Mouse (Mus musculus) kidney, postnatal 0 days (tissue): ENCODE measurements at regions not wholly inside any gene's neighbourhood (a gene's known extent, or its start where the extent isn't known, plus 50 kb on each side); places are given as distances from the start of the nearest gene placed in this dataset.

Source experiments
- ATAC-seq: fragments of 200-750 bp; cut with Nextera tagmentation; replicated peaks from 2 replicates; pipeline ENCODE4 v1.8.0; 2017; ENCODE audit warnings: low read depth, moderate number of reproducible peaks, moderate TSS enrichment, moderate library complexity; ENCODE audit not compliant: low FRiP score
- DNase-seq: peaks from one replicate; pipeline ENCODE4 v3.0.0-alpha.2; 2016; ENCODE audit warnings: low spot score
- H3K27ac ChIP-seq: fragments of 300-500 bp; sonication (generic); 2 replicates; pipeline ENCODE4 v1.5.1; 2014; ENCODE audit warnings: mild to moderate bottlenecking
- H3K27me3 ChIP-seq: fragments of 300-500 bp; sonication (generic); 2 replicates; pipeline ENCODE4 v1.6.1; 2014; ENCODE audit warnings: low read length, mixed read lengths; ENCODE audit not compliant: insufficient read depth
- H3K36me3 ChIP-seq: fragments of 300-500 bp; sonication (generic); 2 replicates; pipeline ENCODE4 v1.6.1; 2014; ENCODE audit warnings: low read length, mixed read lengths; ENCODE audit not compliant: insufficient read depth
- H3K4me1 ChIP-seq: fragments of 300-500 bp; sonication (generic); replicated peaks from 2 replicates; pipeline ENCODE4 v1.6.1; 2014; ENCODE audit warnings: antibody characterized with exemption, low read length, mixed read lengths; ENCODE audit not compliant: insufficient read depth
- H3K4me2 ChIP-seq: fragments of 300-500 bp; sonication (generic); 2 replicates; pipeline ENCODE4 v1.6.1; 2014; ENCODE audit warnings: mild to moderate bottlenecking, low read length, moderate library complexity, mixed read lengths
- H3K4me3 ChIP-seq: fragments of 300-500 bp; sonication (generic); replicated peaks from 2 replicates; pipeline ENCODE4 v1.5.1; 2014; ENCODE audit warnings: low read depth, low read length
- H3K9ac ChIP-seq: fragments of 300-500 bp; sonication (generic); 2 replicates; pipeline ENCODE4 v1.6.1; 2014; ENCODE audit warnings: low read depth, low read length
- H3K9me3 ChIP-seq: fragments of 300-500 bp; sonication (generic); replicated peaks from 2 replicates; pipeline ENCODE4 v1.6.1; 2016; ENCODE audit warnings: low read length, inconsistent platforms, mixed read lengths
- CTCF ChIP-seq: IDR thresholded peaks from 2 replicates; pipeline ENCODE4 v1.5.1; 2016; ENCODE audit warnings: antibody characterized with exemption, low read depth, mild to moderate bottlenecking, moderate library complexity
- WGBS: fragments of 180-500 bp; shearing (Covaris S2); extraction: QIAGEN DNeasy Blood & Tissue Kit; methylation state at CpG from one replicate; pipeline ENCODE4 v1.1.7; 2014; 5-methylcytosine and 5-hydroxymethylcytosine counted together

GRCm38 (mm10) chr16:57929151-57929764 is 174.7 kb upstream of the Col8a1 start:
- H3K4me1 ChIP-seq, result no peaks in the 10 kb centered on the region
- H3K9me3 ChIP-seq, result no peaks in the 10 kb centered on the region
- peak; percentile 28 for DNase-seq
- H3K27me3 ChIP-seq, result no peaks in the 10 kb centered on the region
- H3K4me3 ChIP-seq, result no peak overlapping the region
- no peak overlapping the region for H3K4me2 ChIP-seq
- no peak overlapping the region; the same call in 1 of the 2 replicates for H3K27ac ChIP-seq
- peak; percentile 11; the same call in 1 of the 2 replicates for TF ChIP-seq CTCF
- H3K9ac ChIP-seq, result no peak overlapping the region
- no peaks in the 10 kb centered on the region for H3K36me3 ChIP-seq
- no peak for ATAC-seq
- WGBS, result 64% methylated on average over 12 of the region's 12 CpGs

GRCm38 (mm10) chr16:57945404-57945803 is 190.9 kb upstream of the Col8a1 start:
- DNase-seq (no peak), ATAC-seq (no peak)
- Histone ChIP-seq H3K4me3 (no peak overlapping the region), H3K36me3 (no peaks in the 10 kb centered on the region), H3K9ac (no peak overlapping the region), H3K4me2 (no peak overlapping the region), H3K4me1 (no peaks in the 10 kb centered on the region), H3K27ac (no peak overlapping the region), H3K27me3 (no peaks in the 10 kb centered on the region), H3K9me3 (no peaks in the 10 kb centered on the region)
- TF ChIP-seq CTCF, result no peak
- WGBS, result 59% methylated on average over 6 of the region's 6 CpGs

GRCm38 (mm10) chr16:57947309-57947708 is 192.8 kb upstream of the Col8a1 start:
- Histone ChIP-seq H3K36me3 (no peaks in the 10 kb centered on the region), H3K9ac (no peak overlapping the region), H3K27me3 (no peaks in the 10 kb centered on the region), H3K4me1 (no peaks in the 10 kb centered on the region), H3K4me2 (no peak overlapping the region), H3K9me3 (no peaks in the 10 kb centered on the region), H3K27ac (no peak overlapping the region), H3K4me3 (no peak overlapping the region)
- no peak for TF ChIP-seq CTCF
- DNase-seq (no peak), ATAC-seq (no peak)
- WGBS, result 49% methylated on average over 3 of the region's 3 CpGs

- H3K27ac ChIP-seq, result no peak overlapping the region
- 70% methylated on average over 3 of the region's 3 CpGs for WGBS
- no peak for TF ChIP-seq CTCF
- H3K9me3 ChIP-seq, result no peaks in the 10 kb centered on the region
- no peaks in the 10 kb centered on the region for H3K4me1 ChIP-seq
- no peak overlapping the region for H3K4me2 ChIP-seq
- no peak overlapping the region for H3K9ac ChIP-seq
- no peaks in the 10 kb centered on the region for H3K36me3 ChIP-seq
- H3K27me3 ChIP-seq, result no peaks in the 10 kb centered on the region
- DNase-seq, result no peak
- no peak overlapping the region for H3K4me3 ChIP-seq
- ATAC-seq, result no peak
These were observed 195.1 kb upstream of the Col8a1 start for GRCm38 (mm10) chr16:57949680-57950079.

GRCm38 (mm10) chr16:57970956-57971355 is 216.4 kb upstream of the Col8a1 start:
- WGBS, result 30% methylated on average over 1 of the region's 1 CpGs
- no peak overlapping the region for H3K4me3 ChIP-seq
- no peaks in the 10 kb centered on the region for H3K4me1 ChIP-seq
- ATAC-seq (no peak), DNase-seq (peak; percentile 10)
- no peaks in the 10 kb centered on the region for H3K9me3 ChIP-seq
- no peak overlapping the region for H3K9ac ChIP-seq
- no peaks in the 10 kb centered on the region for H3K27me3 ChIP-seq
- H3K36me3 ChIP-seq, result no peaks in the 10 kb centered on the region
- no peak overlapping the region for H3K4me2 ChIP-seq
- no peak overlapping the region for H3K27ac ChIP-seq
- TF ChIP-seq CTCF, result no peak

- ATAC-seq, result no peak; the same call in 1 of the 2 replicates
- no peaks in the 10 kb centered on the region for H3K9me3 ChIP-seq
- WGBS, result 36% methylated on average over 5 of the region's 5 CpGs
These were observed 229.6 kb upstream of the Col8a1 start for GRCm38 (mm10) chr16:57984111-57984510.

GRCm38 (mm10) chr16:58005740-58006139 is 251.2 kb upstream of the Col8a1 start:
- Histone ChIP-seq H3K27ac (no peak overlapping the region), H3K27me3 (no peaks in the 10 kb centered on the region)
- WGBS, result 61% methylated on average over 3 of the region's 3 CpGs

More at GRCm38 (mm10) chr16:57984111-57984510, 229.6 kb upstream of the Col8a1 start:
- H3K36me3 ChIP-seq, result no peaks in the 10 kb centered on the region
- no peak overlapping the region for H3K4me3 ChIP-seq
- H3K27me3 ChIP-seq, result no peaks in the 10 kb centered on the region
- no peak overlapping the region for H3K4me2 ChIP-seq
- no peak overlapping the region for H3K27ac ChIP-seq
- no peak for TF ChIP-seq CTCF
- no peaks in the 10 kb centered on the region for H3K4me1 ChIP-seq
- DNase-seq, result peak; percentile 45
- H3K9ac ChIP-seq, result no peak overlapping the region

More at GRCm38 (mm10) chr16:58005740-58006139, 251.2 kb upstream of the Col8a1 start:
- ATAC-seq (no peak), DNase-seq (no peak)
- Histone ChIP-seq H3K9ac (no peak overlapping the region), H3K4me1 (no peaks in the 10 kb centered on the region), H3K4me2 (no peak overlapping the region), H3K4me3 (no peak overlapping the region), H3K36me3 (no peaks in the 10 kb centered on the region), H3K9me3 (no peaks in the 10 kb centered on the region)
- TF ChIP-seq CTCF, result no peak
